In the genomic region with DNA sequence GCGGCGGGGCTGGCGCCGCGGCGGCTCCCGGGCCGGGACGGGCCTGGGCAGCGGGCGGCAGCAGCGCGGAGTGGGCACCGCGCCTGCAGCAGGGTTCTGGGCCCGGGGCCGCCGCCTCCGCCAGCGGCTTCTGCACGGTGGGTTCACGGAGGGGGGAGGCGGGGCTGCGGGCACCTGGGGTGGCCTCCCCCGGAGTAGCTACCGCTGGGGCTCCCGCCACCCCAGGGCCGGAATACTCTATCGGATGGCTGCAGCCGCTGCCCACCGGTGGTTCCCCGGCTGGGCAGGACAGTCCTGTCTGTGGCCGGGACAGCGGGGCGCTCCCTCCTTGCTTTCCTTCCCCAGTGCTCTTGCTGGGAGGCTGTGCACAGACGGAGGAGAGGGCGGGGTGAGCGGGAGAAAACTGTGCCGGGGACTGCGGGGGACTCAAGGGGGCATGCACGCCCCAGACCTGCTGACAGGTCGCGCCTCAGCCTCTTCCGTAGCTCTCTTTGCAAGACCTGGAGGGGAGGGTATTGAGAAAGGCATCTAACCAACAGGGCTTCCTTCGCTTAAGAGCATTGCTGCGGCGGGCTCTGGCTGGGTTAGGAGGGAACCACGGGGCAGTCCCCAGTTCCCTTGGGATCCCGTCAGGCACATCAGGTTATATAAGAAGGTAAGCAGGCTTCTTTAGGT, we compare ENCODE assay signal across 8 mouse cellular contexts. TPM values are rescaled to one million over a fixed set of nuclear protein-coding genes. Genes with fewer than 3 reads are reported as not detected.
DNase-seq lines count a peak whose midpoint lies in the region; ATAC-seq and TF ChIP-seq lines count a peak whose summit lies in the region.

No protein-coding gene starts in this region.

- 1% methylated on average over 44 of the region's 49 CpGs for WGBS in kidney, postnatal 0 days
- WGBS in small intestine, adult 2 months: 6% methylated on average over 33 of the region's 49 CpGs

- H3K4me1 ChIP-seq in kidney, postnatal 0 days (replicated peaks; ENCODE audit: insufficient read depth, low read length): peaks cover 2% of the 10 kb centered on the region; the same call in 1 of the 2 replicates
- peaks cover 46% of the 10 kb centered on the region for H3K4me1 ChIP-seq in megakaryocyte, embryonic 14.5 days
- peaks cover 9% of the 10 kb centered on the region for H3K4me1 ChIP-seq in small intestine, adult 2 months (ENCODE audit: control insufficient read depth, insufficient read depth, insufficient read length, low read length)

- ATAC-seq in kidney, postnatal 0 days (replicated peaks; ENCODE audit: low FRiP score, low read depth): peak; percentile 61; the same call in 1 of the 2 replicates

- peaks cover 27% of the 10 kb centered on the region for H3K79me3 ChIP-seq in C2C12 (ENCODE audit: low read depth)

- peak overlapping the region; percentile 88 for H3K27ac ChIP-seq in kidney, postnatal 0 days
- peak overlapping the region; percentile 18; the same call in 1 of the 2 replicates for H3K27ac ChIP-seq in small intestine, adult 2 months (ENCODE audit: insufficient read depth, low read depth, low read length)

- no peak for TF ChIP-seq CTCF in C2C12 (IDR thresholded peaks at IDR 0.05; ENCODE audit: control insufficient read depth, insufficient read depth, insufficient read length)
- TF ChIP-seq CTCF in kidney, postnatal 0 days (IDR thresholded peaks at IDR 0.05; ENCODE audit: low read depth): no peak
- no peak for TF ChIP-seq CTCF in small intestine, adult 2 months (IDR thresholded peaks at IDR 0.05; ENCODE audit: extremely low read depth, insufficient read length, insufficient replicate concordance, low read depth, low read length)

- DNase-seq in MN1 (ENCODE audit: low spot score): peak; percentile 34
- DNase-seq in cerebellum, postnatal 25 days: peak; percentile 70 to 77
- peak; percentile 34 to 50 for DNase-seq in heart, adult 9 months (ENCODE audit: low spot score in 2 of 2)
- peak; percentile 60 for DNase-seq in kidney, postnatal 0 days (ENCODE audit: low spot score)
- no peak for DNase-seq in layer of hippocampus, adult 18-20 months (ENCODE audit: low spot score in 2 of 2)

- H3ac ChIP-seq in C2C12 (ENCODE audit: control insufficient read depth, insufficient read length, low read depth): peak overlapping the region; percentile 85

- peaks cover 9% of the 10 kb centered on the region for H3K36me3 ChIP-seq in C2C12 (ENCODE audit: control insufficient read depth, insufficient read depth)
- H3K36me3 ChIP-seq in kidney, postnatal 0 days (ENCODE audit: insufficient read depth, low read length): no peaks in the 10 kb centered on the region
- no peaks in the 10 kb centered on the region for H3K36me3 ChIP-seq in megakaryocyte, embryonic 14.5 days (replicated peaks; ENCODE audit: low read length)
- no peaks in the 10 kb centered on the region for H3K36me3 ChIP-seq in small intestine, adult 2 months (ENCODE audit: control insufficient read depth, insufficient read depth, low read length)

- H3K27me3 ChIP-seq in C2C12 (ENCODE audit: control insufficient read depth, insufficient read depth, insufficient read length): no peaks in the 10 kb centered on the region
- no peaks in the 10 kb centered on the region for H3K27me3 ChIP-seq in kidney, postnatal 0 days (ENCODE audit: insufficient read depth, low read length)
- peaks cover 94% of the 10 kb centered on the region for H3K27me3 ChIP-seq in megakaryocyte, embryonic 14.5 days (replicated peaks)
- peaks cover 3% of the 10 kb centered on the region; the same call in 1 of the 2 replicates for H3K27me3 ChIP-seq in small intestine, adult 2 months (ENCODE audit: control insufficient read depth, insufficient read depth, low read length)

- H3K4me2 ChIP-seq in kidney, postnatal 0 days (ENCODE audit: low read length): peak overlapping the region; percentile 83

- peaks cover 52% of the 10 kb centered on the region for H3K79me2 ChIP-seq in C2C12 (ENCODE audit: control insufficient read depth, insufficient read depth)

- no peak for TF ChIP-seq POLR2A in small intestine, adult 2 months (IDR thresholded peaks at IDR 0.05; ENCODE audit: low read depth, low read length)

- H3K9me3 ChIP-seq in kidney, postnatal 0 days (replicated peaks; ENCODE audit: low read length): no peaks in the 10 kb centered on the region
- H3K9me3 ChIP-seq in megakaryocyte, embryonic 14.5 days: peaks cover 12% of the 10 kb centered on the region

- H3K9ac ChIP-seq in kidney, postnatal 0 days (ENCODE audit: low read depth, low read length): peak overlapping the region; percentile 79

- peak overlapping the region; percentile 82 for H3K4me3 ChIP-seq in C2C12 (ENCODE audit: insufficient read depth, poor library complexity, severe bottlenecking)
- peak overlapping the region; percentile 62 for H3K4me3 ChIP-seq in kidney, postnatal 0 days (replicated peaks; ENCODE audit: low read depth, low read length)
- peak overlapping the region; percentile 92 for H3K4me3 ChIP-seq in megakaryocyte, embryonic 14.5 days (replicated peaks)
- H3K4me3 ChIP-seq in small intestine, adult 2 months (ENCODE audit: low read depth, low read length): peak overlapping the region; percentile 84

TF ChIP-seq in C2C12, 6 proteins besides CTCF, POLR2A, EP300 and RAD21:
- no peak for TF ChIP-seq MAX (IDR thresholded peaks at IDR 0.05)
- TF ChIP-seq USF1 (IDR thresholded peaks at IDR 0.05; ENCODE audit: low read depth): no peak
- TF ChIP-seq MYOD1 (IDR thresholded peaks at IDR 0.05; ENCODE audit: control insufficient read depth, insufficient read length, low read depth): no peak
- TF ChIP-seq MYOG (IDR thresholded peaks at IDR 0.05; ENCODE audit: control insufficient read depth, extremely low read depth, insufficient read length): no peak
- TF ChIP-seq FOSL1 (IDR thresholded peaks at IDR 0.05; ENCODE audit: insufficient read depth, low read length, poor library complexity, severe bottlenecking): no peak
- no peak for TF ChIP-seq CEBPB (IDR thresholded peaks at IDR 0.05; ENCODE audit: low read depth)

RNA-seq across cellular contexts. Expression of a gene that starts 0.8 kb away (rescaled TPM):
- 86.8 TPM for polyA plus RNA-seq in C2C12 (2012; fragmentation: generic; extraction: Trizol)
- polyA plus RNA-seq in kidney, postnatal 0 days (2015; fragmentation: Nextera tagmentation; extraction: Ambion mirVana): 0.47 and 0.70 TPM in 2 replicates
- polyA plus RNA-seq in megakaryocyte, embryonic 14.5 days (2012; ENCODE audit: insufficient read depth, low replicate concordance): 5.4 and 7.1 TPM in 2 replicates
- 2.8 and 8.2 TPM in 2 replicates for polyA plus RNA-seq in small intestine, adult 2 months (2012; rRNA removed)
- 10 to 100 TPM; 44.6 to 55.5 TPM for total RNA-seq in layer of hippocampus, adult 18-20 months (2021)

Comparison
In these comparisons a context has a peak if more than half of its experiments do, and no peak if none do; other contexts are left out.
1. DNase-seq: peak in MN1 (single experiment), cerebellum, postnatal 25 days (2 of 2), heart, adult 9 months (2 of 2) and kidney, postnatal 0 days (single experiment); none in layer of hippocampus, adult 18-20 months (0 of 2).
2. Peak in every context shown above with its lines, with median percentiles within 50 percentile points of each other: H3K4me3 ChIP-seq.